Mouse (Mus musculus) frontal cortex, postnatal 10 days (tissue): ENCODE data around the gene Ugt3a1.
"Not testable (repeated sequence)": the region's sequence is repeated elsewhere in the genome, so short reads cannot be mapped to it uniquely, and the experiment has no call there.

Experiments
- DNase-seq, 2 experiments: peaks; one replicate each; pipeline ENCODE4 v3.0.0; 2022; ENCODE audit warnings: low spot score in 2 of 2, mixed read lengths in 1 of 2

Gene Ugt3a1

GRCm38 (mm10) chr15:9276838-9277295, at the start of gene Ugt3a1:
Gene Ugt3a1, plus strand, starts transcription at chr15:9276888.
- DNase-seq, result no peak

- DNase-seq, result not testable (repeated sequence)
Measured at GRCm38 (mm10) chr15:9230917-9231316, 45.8 kb upstream of the Ugt3a1 start.

- no peak for DNase-seq
Measured at GRCm38 (mm10) chr15:9246345-9246744, 30.3 kb upstream of the Ugt3a1 start.

- no peak for DNase-seq
Measured at GRCm38 (mm10) chr15:9252891-9253290, 23.8 kb upstream of the Ugt3a1 start.

GRCm38 (mm10) chr15:9260621-9261020, 16.1 kb upstream of the Ugt3a1 start:
- no peak for DNase-seq

- DNase-seq, result no peak
Measured at GRCm38 (mm10) chr15:9271876-9272275, 4.8 kb upstream of the Ugt3a1 start.

- DNase-seq, result no peak
Measured at GRCm38 (mm10) chr15:9279026-9279425, 2.3 kb downstream of the Ugt3a1 start.

- DNase-seq, result no peak
Measured at GRCm38 (mm10) chr15:9279596-9279995, 2.9 kb downstream of the Ugt3a1 start.

- no peak for DNase-seq
Measured at GRCm38 (mm10) chr15:9283165-9283564, 6.5 kb downstream of the Ugt3a1 start.

- DNase-seq, result no peak
Measured at GRCm38 (mm10) chr15:9289660-9290059, 13.0 kb downstream of the Ugt3a1 start.

GRCm38 (mm10) chr15:9305978-9306692, 29.4 kb downstream of the Ugt3a1 start:
- no peak for DNase-seq

- DNase-seq, result no peak
Measured at GRCm38 (mm10) chr15:9334596-9334995, 57.9 kb downstream of the Ugt3a1 start.

GRCm38 (mm10) chr15:9335341-9335740, 58.7 kb downstream of the Ugt3a1 start, which contains the start of gene Ugt3a2:
Gene Ugt3a2, plus strand, starts transcription at chr15:9335550.
- DNase-seq, result no peak

- no peak for DNase-seq
Measured at GRCm38 (mm10) chr15:9336616-9337015, 59.9 kb downstream of the Ugt3a1 start.

- no peak for DNase-seq
Measured at GRCm38 (mm10) chr15:9337021-9337420, 60.3 kb downstream of the Ugt3a1 start.

- DNase-seq, result no peak
Measured at GRCm38 (mm10) chr15:9348739-9349138, 72.1 kb downstream of the Ugt3a1 start.

- no peak for DNase-seq
Measured at GRCm38 (mm10) chr15:9362801-9363200, 86.1 kb downstream of the Ugt3a1 start.
